Mouse (Mus musculus): ENCODE data around the gene Uqcc3. TPM values are rescaled to one million over a fixed set of nuclear protein-coding genes. Genes with fewer than 3 reads are reported as not detected.
"Not testable (repeated sequence)": the region's sequence is repeated elsewhere in the genome, so short reads cannot be mapped to it uniquely, and the experiment has no call there.

Uqcc3 gene
- polyA plus RNA-seq, 1 experiment from 2014 or later = 62.7 TPM

GRCm38 (mm10) chr19:8914212-8914611, 33.5 kb upstream of the Uqcc3 start:
- Histone ChIP-seq H3K4me3 (replicated peaks) (no peak overlapping the region), H3K4me2 (replicated peaks) (no peak overlapping the region), H3K4me1 (replicated peaks) (no peaks in the 10 kb centered on the region), H3K9ac (no peak overlapping the region), H3K9me3 (no peaks in the 10 kb centered on the region), H3K27ac (no peak overlapping the region), H3K36me3 (peaks cover 62% of the 10 kb centered on the region), H3K27me3 (replicated peaks) (no peaks in the 10 kb centered on the region)
- no peak for ATAC-seq
- 95% methylated on average over 3 of the region's 3 CpGs for whole genome bisulfite sequencing

DNA sequence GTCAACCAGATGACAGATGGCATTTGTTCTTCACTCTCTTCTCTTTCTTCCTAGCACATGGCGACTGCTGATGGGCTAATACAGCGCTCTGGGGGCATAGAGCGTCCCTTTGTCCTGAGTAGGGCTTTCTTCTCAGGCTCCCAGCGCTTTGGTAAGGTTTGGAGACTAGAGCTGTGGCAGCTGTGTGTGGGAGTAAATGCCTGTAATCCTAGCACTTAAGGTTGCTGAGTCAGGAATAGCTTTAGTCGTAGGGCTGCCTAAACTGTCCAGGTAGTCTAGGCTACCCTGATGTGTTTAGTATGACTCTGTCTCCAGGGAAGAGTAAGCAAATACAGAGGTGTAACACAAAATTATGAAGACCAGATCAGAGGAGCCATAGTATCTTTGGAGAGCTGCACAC, 31.1 kb upstream of the Uqcc3 start:
- Histone ChIP-seq H3K4me2 (replicated peaks) (no peak overlapping the region), H3K36me3 (peaks cover 81% of the 10 kb centered on the region), H3K4me1 (replicated peaks) (no peaks in the 10 kb centered on the region), H3K27ac (no peak overlapping the region), H3K27me3 (replicated peaks) (no peaks in the 10 kb centered on the region), H3K9ac (no peak overlapping the region), H3K4me3 (replicated peaks) (no peak overlapping the region), H3K9me3 (no peaks in the 10 kb centered on the region)
- 92% methylated on average over 5 of the region's 5 CpGs for WGBS
- no peak for ATAC-seq

DNA sequence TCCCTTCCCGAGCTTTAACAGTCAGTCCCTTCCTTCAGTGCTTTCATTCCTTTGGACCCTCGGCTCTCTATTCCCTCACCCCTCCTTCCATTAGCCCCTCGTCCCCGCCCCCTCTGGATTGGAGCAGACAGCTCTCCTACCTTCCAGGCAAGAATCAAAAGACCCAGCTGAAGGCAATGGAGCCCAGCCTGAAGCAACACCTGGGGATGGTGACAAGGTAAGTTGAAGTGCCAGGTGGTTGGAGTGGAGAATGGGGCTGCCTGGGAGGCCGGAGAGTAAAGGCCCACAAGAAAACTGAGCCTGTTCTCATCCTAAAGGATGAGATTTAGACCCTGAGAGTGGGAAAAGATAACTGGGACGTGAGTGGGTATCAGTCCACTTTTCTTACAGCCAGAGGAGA, 27.8 kb upstream of the Uqcc3 start:
- Histone ChIP-seq H3K9me3 (no peaks in the 10 kb centered on the region), H3K27me3 (replicated peaks) (no peaks in the 10 kb centered on the region), H3K4me2 (replicated peaks) (no peak overlapping the region), H3K4me3 (replicated peaks) (no peak overlapping the region), H3K36me3 (peaks cover 69% of the 10 kb centered on the region), H3K27ac (no peak overlapping the region), H3K9ac (no peak overlapping the region), H3K4me1 (replicated peaks) (no peaks in the 10 kb centered on the region)
- ATAC-seq = no peak
- 90% methylated on average over 6 of the region's 6 CpGs for WGBS

- WGBS = 95% methylated on average over 5 of the region's 5 CpGs
- Histone ChIP-seq H3K4me1 (replicated peaks) (no peaks in the 10 kb centered on the region), H3K27ac (no peak overlapping the region), H3K4me2 (replicated peaks) (no peak overlapping the region), H3K4me3 (replicated peaks) (no peak overlapping the region), H3K9ac (no peak overlapping the region), H3K36me3 (peaks cover 32% of the 10 kb centered on the region), H3K27me3 (replicated peaks) (no peaks in the 10 kb centered on the region), H3K9me3 (no peaks in the 10 kb centered on the region)
- ATAC-seq = no peak
Observed at GRCm38 (mm10) chr19:8903412-8903811, 22.7 kb upstream of the Uqcc3 start.

DNA sequence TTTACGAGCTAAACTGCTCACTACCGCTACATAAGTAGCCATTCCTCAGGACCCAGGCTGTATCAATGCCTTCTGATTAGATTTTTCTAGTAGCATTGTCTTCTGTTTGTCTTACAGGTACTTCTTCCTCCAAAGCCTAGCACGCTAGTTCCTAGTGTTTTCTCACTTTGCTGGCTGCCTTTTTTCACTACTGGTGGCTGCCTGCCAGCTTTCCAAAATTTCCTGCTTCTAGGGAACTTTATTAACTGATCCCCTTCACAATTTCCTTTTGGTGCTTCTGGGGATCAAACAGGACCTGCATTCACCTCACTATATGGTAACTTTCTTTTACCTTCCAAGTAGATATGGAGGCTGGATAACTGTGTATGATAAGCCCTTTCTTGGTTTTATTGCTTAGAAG, 18.4 kb upstream of the Uqcc3 start:
- Histone ChIP-seq H3K27me3 (replicated peaks) (no peaks in the 10 kb centered on the region), H3K4me2 (replicated peaks) (peak overlapping the region; percentile 66), H3K9me3 (no peaks in the 10 kb centered on the region), H3K36me3 (peaks cover 13% of the 10 kb centered on the region; the same call in 1 of the 2 replicates), H3K4me3 (replicated peaks) (peak overlapping the region; percentile 87), H3K27ac (no peak overlapping the region), H3K4me1 (replicated peaks) (peaks cover 17% of the 10 kb centered on the region), H3K9ac (peak overlapping the region; percentile 94)
- ATAC-seq = no peak
- 27% methylated on average over 3 of the region's 3 CpGs for WGBS

DNA sequence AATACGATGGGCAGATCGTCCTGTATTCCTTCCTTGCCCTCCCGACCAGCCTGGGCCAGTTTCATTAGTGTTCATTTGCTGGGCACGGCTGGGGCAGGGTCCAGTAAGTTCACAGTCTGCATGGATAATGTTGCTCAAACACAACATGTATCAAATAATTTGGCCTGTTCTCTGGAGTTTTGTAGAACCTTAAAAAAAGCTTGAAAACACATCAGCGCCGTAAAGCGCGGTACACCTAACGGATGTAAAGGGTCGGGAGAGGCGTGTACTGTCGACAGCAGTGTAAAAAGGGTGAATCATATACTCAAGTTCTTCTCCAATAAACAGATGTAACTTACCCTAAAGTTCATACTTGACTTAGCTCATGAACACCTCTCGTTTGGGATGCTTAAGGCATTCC, 17.9 kb upstream of the Uqcc3 start:
- peak overlapping the region; percentile 87 for H3K27ac ChIP-seq
- H3K4me3 ChIP-seq (replicated peaks) = peak overlapping the region; percentile 87
- H3K4me2 ChIP-seq (replicated peaks) = peak overlapping the region; percentile 66
- peaks cover 13% of the 10 kb centered on the region; the same call in 1 of the 2 replicates for H3K36me3 ChIP-seq
- H3K4me1 ChIP-seq (replicated peaks) = peaks cover 21% of the 10 kb centered on the region
- H3K9ac ChIP-seq = peak overlapping the region; percentile 94
- 5% methylated on average over 13 of the region's 13 CpGs for WGBS
- no peak for ATAC-seq
- H3K27me3 ChIP-seq (replicated peaks) = no peaks in the 10 kb centered on the region
- H3K9me3 ChIP-seq = no peaks in the 10 kb centered on the region

GRCm38 (mm10) chr19:8897865-8898495, 17.3 kb upstream of the Uqcc3 start, which contains the start of gene Ganab:
Gene Ganab (plus strand): TSS chr19:8898071.
- ATAC-seq = peak; percentile 99
- H3K36me3 ChIP-seq = peaks cover 13% of the 10 kb centered on the region; the same call in 1 of the 2 replicates

DNA sequence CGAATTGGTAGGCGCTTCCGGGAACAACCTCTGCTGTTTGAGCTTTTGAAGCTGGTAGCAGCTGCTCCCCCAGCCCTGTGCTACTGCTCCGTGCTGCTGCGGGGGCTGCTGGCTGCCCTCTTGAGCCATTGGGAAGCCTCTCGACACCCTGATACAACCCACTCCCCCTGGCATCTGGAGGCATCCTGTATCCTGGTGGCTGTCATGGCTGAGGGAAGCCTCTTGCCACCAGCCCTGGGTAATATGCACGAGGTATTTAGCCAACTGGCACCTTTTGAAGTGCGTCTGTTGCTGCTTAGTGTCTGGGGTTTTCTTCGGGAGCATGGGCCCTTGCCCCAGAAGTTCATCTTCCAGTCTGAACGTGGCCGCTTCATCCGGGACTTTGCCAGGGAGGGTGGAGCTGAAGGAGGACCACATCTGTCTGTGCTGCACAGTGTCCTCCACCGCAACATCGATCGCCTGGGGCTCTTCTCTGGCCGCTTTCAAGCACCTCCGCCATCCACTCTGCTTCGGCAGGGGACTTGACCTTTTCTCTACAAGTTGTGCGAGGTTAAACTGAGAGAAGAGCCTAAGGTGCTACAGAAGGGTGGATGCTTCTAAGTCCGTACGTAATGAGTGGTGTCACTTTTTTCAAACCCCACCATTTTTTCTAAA, 16.6 kb upstream of the Uqcc3 start:
- not testable (repeated sequence) for H3K27me3 ChIP-seq (replicated peaks); H3K9me3 ChIP-seq
- peak overlapping the region; percentile 87 for H3K4me3 ChIP-seq (replicated peaks)
- peak overlapping the region; percentile 91 for H3K27ac ChIP-seq
- WGBS = 20% methylated on average over 21 of the region's 21 CpGs
- peak; percentile 60 for ATAC-seq
- peak overlapping the region; percentile 53 for H3K9ac ChIP-seq
- H3K4me1 ChIP-seq (replicated peaks) = peaks cover 22% of the 10 kb centered on the region
- peaks cover 12% of the 10 kb centered on the region; the same call in 1 of the 2 replicates for H3K36me3 ChIP-seq
- H3K4me2 ChIP-seq (replicated peaks) = peak overlapping the region; percentile 64

More at GRCm38 (mm10) chr19:8897865-8898495, 17.3 kb upstream of the Uqcc3 start, which contains the start of gene Ganab:
- Histone ChIP-seq H3K4me3 (replicated peaks) (peak within 1 kb of the TSS; percentile 87), H3K9me3 (no peaks in the 10 kb centered on the region), H3K4me1 (replicated peaks) (peaks cover 22% of the 10 kb centered on the region), H3K27me3 (replicated peaks) (no peaks in the 10 kb centered on the region), H3K27ac (peak within 1 kb of the TSS; percentile 91), H3K4me2 (replicated peaks) (peak within 1 kb of the TSS; percentile 66), H3K9ac (peak within 1 kb of the TSS; percentile 94)
- WGBS = under 1% methylated on average over 49 of the region's 53 CpGs

GRCm38 (mm10) chr19:8896231-8896630, 15.5 kb upstream of the Uqcc3 start:
- H3K36me3 ChIP-seq; ATAC-seq; H3K4me3 ChIP-seq (replicated peaks); H3K27me3 ChIP-seq (replicated peaks); H3K9me3 ChIP-seq; H3K27ac ChIP-seq: not testable (repeated sequence)
- WGBS = 73% methylated on average over 5 of the region's 5 CpGs
- Histone ChIP-seq H3K4me2 (replicated peaks) (peak overlapping the region; percentile 64; the same call in 1 of the 2 replicates), H3K9ac (peak overlapping the region; percentile 53; the same call in 1 of the 2 replicates), H3K4me1 (replicated peaks) (peaks cover 22% of the 10 kb centered on the region)

GRCm38 (mm10) chr19:8895397-8895960, 14.8 kb upstream of the Uqcc3 start:
- no peak overlapping the region; the same call in 1 of the 2 replicates for H3K4me2 ChIP-seq (replicated peaks)
- no peaks in the 10 kb centered on the region for H3K27me3 ChIP-seq (replicated peaks)
- peaks cover 9% of the 10 kb centered on the region; the same call in 1 of the 2 replicates for H3K36me3 ChIP-seq
- peaks cover 22% of the 10 kb centered on the region for H3K4me1 ChIP-seq (replicated peaks)
- no peak overlapping the region; the same call in 1 of the 2 replicates for H3K9ac ChIP-seq
- ATAC-seq = no peak
- H3K27ac ChIP-seq = no peak overlapping the region
- WGBS = 95% methylated on average over 9 of the region's 9 CpGs
- H3K4me3 ChIP-seq (replicated peaks) = no peak overlapping the region
- H3K9me3 ChIP-seq = no peaks in the 10 kb centered on the region

- ATAC-seq = peak; percentile 61
- H3K4me1 ChIP-seq (replicated peaks) = peaks cover 26% of the 10 kb centered on the region
Observed at GRCm38 (mm10) chr19:8892829-8893766, 12.4 kb upstream of the Uqcc3 start, which contains the start of gene Ints5. Gene Ints5 (plus strand): TSS chr19:8893005.

More at GRCm38 (mm10) chr19:8892829-8893766, 12.4 kb upstream of the Uqcc3 start, which contains the start of gene Ints5:
- Histone ChIP-seq H3K36me3 (peaks cover 9% of the 10 kb centered on the region; the same call in 1 of the 2 replicates), H3K9ac (peak within 1 kb of the TSS; percentile 91), H3K27me3 (replicated peaks) (no peaks in the 10 kb centered on the region), H3K27ac (peak within 1 kb of the TSS; percentile 92), H3K4me2 (replicated peaks) (peak within 1 kb of the TSS; percentile 66), H3K4me3 (replicated peaks) (peak within 1 kb of the TSS; percentile 71), H3K9me3 (no peaks in the 10 kb centered on the region)
- 2% methylated on average over 54 of the region's 54 CpGs for WGBS

Data from intestine, embryonic 15.5 days (tissue).